Mouse (Mus musculus) limb, embryonic 10.5 days (tissue): ENCODE measurements around the gene Gps2. TPM values are rescaled to one million over a fixed set of nuclear protein-coding genes. Genes with fewer than 3 reads are reported as not detected.
"Not testable (repeated sequence)": the region's sequence is repeated elsewhere in the genome, so short reads cannot be mapped to it uniquely, and the experiment has no call there.

Experiments
- DNase-seq: peaks from one replicate; pipeline ENCODE4 v3.0.0-alpha.2; 2017; ENCODE audit warnings: low spot score
- H3K27ac ChIP-seq: fragments of 300-500 bp; sonication (generic); 2 replicates; pipeline ENCODE4 v1.5.1; 2016; ENCODE audit warnings: mild to moderate bottlenecking
- H3K27me3 ChIP-seq: fragments of 300-500 bp; sonication (generic); 2 replicates; pipeline ENCODE4 v1.6.1; 2016; ENCODE audit warnings: low read depth, mild to moderate bottlenecking; ENCODE audit not compliant: poor library complexity, severe bottlenecking
- H3K36me3 ChIP-seq: fragments of 300-500 bp; sonication (generic); 2 replicates; pipeline ENCODE4 v1.6.1; 2016; ENCODE audit warnings: mild to moderate bottlenecking, moderate library complexity
- H3K4me1 ChIP-seq: fragments of 300-500 bp; sonication (generic); 2 replicates; pipeline ENCODE4 v1.6.1; 2016
- H3K4me3 ChIP-seq: fragments of 300-500 bp; sonication (generic); 2 replicates; pipeline ENCODE4 v1.5.1; 2016; ENCODE audit warnings: mild to moderate bottlenecking, moderate library complexity
- H3K9me3 ChIP-seq: fragments of 300-500 bp; sonication (generic); replicated peaks from 2 replicates; pipeline ENCODE4 v1.6.1; 2016; ENCODE audit warnings: mild to moderate bottlenecking
- WGBS: fragments of 180-500 bp; shearing (Covaris S2); methylation state at CpG from one replicate; pipeline ENCODE4 v1.1.7; 2016; 5-methylcytosine and 5-hydroxymethylcytosine counted together
- polyA plus RNA-seq: library from polyadenylated mRNA; unstranded; fragments of >200 nt; fragmentation: Nextera tagmentation; extraction: Ambion mirVana; gene quantifications from 2 replicates; pipeline ENCODE4 v1.2.1, GENCODE M21; 2016

Gps2 gene
- polyA plus RNA-seq, 1 experiment from 2014 or later, result 91.6 TPM

- Histone ChIP-seq H3K36me3 (peaks cover 29% of the 10 kb centered on the region), H3K27me3 (no peaks in the 10 kb centered on the region), H3K4me1 (peaks cover 31% of the 10 kb centered on the region), H3K9me3 (no peaks in the 10 kb centered on the region), H3K27ac (peak overlapping the region; percentile 96), H3K4me3 (peak overlapping the region; percentile 57)
- DNase-seq, result peak; percentile 92
- WGBS, result 0% methylated on average over 14 of the region's 14 CpGs
Measured at GRCm38 (mm10) chr11:69948763-69949150, 35.1 kb downstream of the Gps2 start.

GRCm38 (mm10) chr11:69950807-69951459, 37.2 kb downstream of the Gps2 start:
- Histone ChIP-seq H3K4me3 (no peak overlapping the region), H3K27ac (no peak overlapping the region), H3K36me3 (peaks cover 7% of the 10 kb centered on the region), H3K4me1 (peaks cover 28% of the 10 kb centered on the region), H3K9me3 (no peaks in the 10 kb centered on the region), H3K27me3 (no peaks in the 10 kb centered on the region)
- DNase-seq, result no peak
- WGBS, result 47% methylated on average over 4 of the region's 4 CpGs

- no peaks in the 10 kb centered on the region for H3K27me3 ChIP-seq
- no peak overlapping the region for H3K27ac ChIP-seq
- H3K4me3 ChIP-seq, result no peak overlapping the region
- no peaks in the 10 kb centered on the region for H3K36me3 ChIP-seq
- H3K9me3 ChIP-seq, result no peaks in the 10 kb centered on the region
- no peak for DNase-seq
- H3K4me1 ChIP-seq, result peaks cover 15% of the 10 kb centered on the region
- 31% methylated on average over 1 of the region's 1 CpGs for WGBS
Measured at GRCm38 (mm10) chr11:69952274-69952673, 38.6 kb downstream of the Gps2 start.

- DNase-seq, result no peak
- H3K27me3 ChIP-seq, result no peaks in the 10 kb centered on the region
- H3K4me3 ChIP-seq, result no peak overlapping the region
- no peaks in the 10 kb centered on the region for H3K9me3 ChIP-seq
- no peaks in the 10 kb centered on the region for H3K36me3 ChIP-seq
- WGBS, result 79% methylated on average over 11 of the region's 11 CpGs
- no peak overlapping the region for H3K27ac ChIP-seq
- peaks cover 10% of the 10 kb centered on the region for H3K4me1 ChIP-seq
Measured at GRCm38 (mm10) chr11:69953267-69953915, 39.7 kb downstream of the Gps2 start.

- not testable (repeated sequence) for H3K27me3 ChIP-seq, H3K4me1 ChIP-seq, H3K36me3 ChIP-seq, H3K9me3 ChIP-seq, H3K4me3 ChIP-seq, DNase-seq, H3K27ac ChIP-seq
- 75% methylated on average over 4 of the region's 4 CpGs for WGBS
Measured at GRCm38 (mm10) chr11:69955618-69956017, 41.9 kb downstream of the Gps2 start.

GRCm38 (mm10) chr11:69956218-69956617, 42.5 kb downstream of the Gps2 start:
- H3K4me3 ChIP-seq, result no peak overlapping the region
- DNase-seq, result no peak
- H3K36me3 ChIP-seq, result no peaks in the 10 kb centered on the region
- 71% methylated on average over 1 of the region's 1 CpGs for WGBS
- no peaks in the 10 kb centered on the region for H3K9me3 ChIP-seq
- 0 out of 2 replicates have a peak, but pooled peaks cover 6% of the 10 kb centered on the region for H3K27me3 ChIP-seq
- H3K4me1 ChIP-seq, result no peaks in the 10 kb centered on the region
- H3K27ac ChIP-seq, result no peak overlapping the region

GRCm38 (mm10) chr11:69960616-69961015, 46.9 kb downstream of the Gps2 start:
- DNase-seq, result no peak
- peaks cover 6% of the 10 kb centered on the region; the same call in 1 of the 2 replicates for H3K4me1 ChIP-seq
- no peaks in the 10 kb centered on the region for H3K36me3 ChIP-seq
- no peak overlapping the region for H3K4me3 ChIP-seq
- no peaks in the 10 kb centered on the region for H3K9me3 ChIP-seq
- peaks cover 49% of the 10 kb centered on the region for H3K27me3 ChIP-seq
- no peak overlapping the region for H3K27ac ChIP-seq
- 32% methylated on average over 5 of the region's 5 CpGs for WGBS

GRCm38 (mm10) chr11:69961841-69962240, 48.2 kb downstream of the Gps2 start:
- H3K27me3 ChIP-seq, result peaks cover 61% of the 10 kb centered on the region
- no peak overlapping the region for H3K4me3 ChIP-seq
- 47% methylated on average over 5 of the region's 5 CpGs for WGBS
- 0 out of 2 replicates have a peak, but pooled peaks cover 2% of the 10 kb centered on the region for H3K36me3 ChIP-seq
- no peak for DNase-seq
- peaks cover 17% of the 10 kb centered on the region for H3K4me1 ChIP-seq
- no peak overlapping the region for H3K27ac ChIP-seq
- no peaks in the 10 kb centered on the region for H3K9me3 ChIP-seq

- Histone ChIP-seq H3K27ac (0 out of 2 replicates have a peak within 1 kb of the TSS, but pooled peaks have one; percentile 2), H3K9me3 (no peaks in the 10 kb centered on the region), H3K27me3 (peaks cover 83% of the 10 kb centered on the region), H3K36me3 (peaks cover 25% of the 10 kb centered on the region), H3K4me3 (peak within 1 kb of the TSS; percentile 50), H3K4me1 (peaks cover 17% of the 10 kb centered on the region)
- whole genome bisulfite sequencing, result 9% methylated on average over 24 of the region's 24 CpGs
- DNase-seq, result peak; percentile 42
Measured at GRCm38 (mm10) chr11:69964650-69965270, 51.1 kb downstream of the Gps2 start, which contains the start of gene Cldn7. Cldn7 (plus strand) TSS chr11:69964779.

- DNase-seq, result peak; percentile 51
- Histone ChIP-seq H3K36me3 (peaks cover 32% of the 10 kb centered on the region), H3K27ac (peak overlapping the region; percentile 77), H3K27me3 (peaks cover 83% of the 10 kb centered on the region), H3K9me3 (no peaks in the 10 kb centered on the region), H3K4me1 (peaks cover 17% of the 10 kb centered on the region), H3K4me3 (peak overlapping the region; percentile 50)
- 2% methylated on average over 49 of the region's 49 CpGs for WGBS
Measured at GRCm38 (mm10) chr11:69965271-69966005, 51.8 kb downstream of the Gps2 start.
